Comparison of ENCODE assay signal across 10 mouse cellular contexts in the genomic region with DNA sequence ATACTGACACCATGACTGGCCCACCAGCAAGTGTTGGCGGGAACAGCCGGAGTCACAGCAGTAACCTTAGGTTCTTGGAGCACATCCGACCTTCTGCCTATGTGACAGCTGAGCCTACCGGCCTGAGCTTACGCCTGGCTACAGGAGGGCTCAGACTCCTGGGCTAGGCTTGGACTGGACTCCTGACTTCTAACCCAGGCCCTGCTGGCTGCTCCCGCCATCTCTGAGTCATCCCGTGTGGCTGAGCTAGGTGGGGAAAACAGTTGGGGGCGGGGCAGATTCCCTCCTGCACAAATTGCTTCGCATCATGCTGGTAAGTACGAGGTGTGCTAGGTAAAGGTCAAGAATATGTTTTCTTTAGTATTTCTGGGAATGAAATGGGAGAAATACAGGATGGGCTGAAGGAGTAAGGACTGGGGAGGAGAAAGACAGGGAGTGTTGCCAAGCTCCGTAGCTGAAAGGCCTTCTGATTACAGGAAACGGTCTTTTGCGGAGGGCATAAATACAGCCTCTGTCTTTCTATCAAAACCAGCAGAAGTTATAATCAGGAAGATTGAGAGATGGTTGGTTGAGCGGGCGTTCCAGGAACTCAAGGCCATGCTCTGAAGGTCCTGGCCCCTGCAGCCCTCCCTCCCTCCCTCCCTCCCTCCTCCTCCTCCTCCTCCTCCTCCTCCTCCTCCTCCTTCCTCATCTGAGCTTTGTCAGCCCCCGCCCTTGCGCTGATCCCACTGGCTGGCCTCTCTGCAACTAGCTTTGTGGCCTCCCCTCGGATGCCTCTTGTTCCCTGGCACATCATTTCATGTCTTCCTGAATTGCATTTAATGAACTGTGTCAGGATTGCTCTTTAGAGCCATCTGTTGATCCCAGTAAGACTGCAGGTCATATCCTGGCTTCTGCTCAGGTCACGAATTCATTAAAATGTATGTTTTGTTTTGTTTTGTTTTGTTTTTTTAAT. TPM values are rescaled to one million over a fixed set of nuclear protein-coding genes. Genes with fewer than 3 reads are reported as not detected.
DNase-seq lines count a peak whose midpoint lies in the region; ATAC-seq lines count a peak whose summit lies in the region.
"Had no signal": no experiment of that assay in that cellular context is flagged by ENCODE, and none has a peak within 500 bp of the region (broad histone marks: within the 10 kb centered on the region; RNA-seq: fewer than 3 reads in every experiment).

No protein-coding gene starts in this region.

- H3K4me2 ChIP-seq in hindbrain, embryonic 11.5 days (replicated peaks; ENCODE audit: low read depth, low read length), result no peak overlapping the region
- H3K4me2 ChIP-seq in hindbrain, embryonic 14.5 days (replicated peaks), result no peak overlapping the region
- H3K4me2 ChIP-seq: limb, embryonic 15.5 days had no signal

- no peak overlapping the region for H3K9ac ChIP-seq in hindbrain, embryonic 11.5 days (ENCODE audit: low read depth, low read length)
- H3K9ac ChIP-seq in hindbrain, embryonic 14.5 days, result no peak overlapping the region
- H3K9ac ChIP-seq: limb, embryonic 15.5 days had no signal

- intact Hi-C loops in gastrocnemius, postnatal 14 days (cut with DNase I; ENCODE audit: low total_unique reads), result loop anchor here (5.0 kb wide), 1 partner anchor 108 kb away; no protein-coding TSS in a partner anchor

- no peaks in the 10 kb centered on the region for H3K27me3 ChIP-seq in hindbrain, embryonic 11.5 days (ENCODE audit: control insufficient read depth, insufficient read depth, low read length)
- H3K27me3 ChIP-seq in hindbrain, embryonic 14.5 days (ENCODE audit: control insufficient read depth, insufficient read depth, low read length), result no peaks in the 10 kb centered on the region
- H3K27me3 ChIP-seq: limb, embryonic 15.5 days had no signal

- no peak for ATAC-seq in hindbrain, embryonic 11.5 days (ENCODE audit: low FRiP score)
- ATAC-seq in hindbrain, embryonic 14.5 days (ENCODE audit: low FRiP score), result no peak
- ATAC-seq in megakaryocyte-erythroid progenitor cell, adult 5-6 weeks (replicated peaks; ENCODE audit: low FRiP score, low TSS enrichment, poor library complexity, severe bottlenecking), result no peak

- H3K9me3 ChIP-seq in hindbrain, embryonic 11.5 days (ENCODE audit: control insufficient read depth, low read length), result no peaks in the 10 kb centered on the region
- H3K9me3 ChIP-seq in hindbrain, embryonic 14.5 days (ENCODE audit: control insufficient read depth, low read length), result no peaks in the 10 kb centered on the region
- H3K9me3 ChIP-seq: limb, embryonic 15.5 days had no signal

- no peak overlapping the region for H3K4me3 ChIP-seq in hindbrain, embryonic 11.5 days (ENCODE audit: low read depth, low read length)
- H3K4me3 ChIP-seq in hindbrain, embryonic 14.5 days (replicated peaks; ENCODE audit: low read length), result no peak overlapping the region
- H3K4me3 ChIP-seq: limb, embryonic 15.5 days had no signal

- DNase-seq in hindbrain, embryonic 11.5 days (ENCODE audit: low spot score), result peak; percentile 8
- no peak for DNase-seq in hindbrain, embryonic 14.5 days (ENCODE audit: low spot score)
- peak; percentile 31 for DNase-seq in R1 (ENCODE audit: low read depth, low spot score)
- DNase-seq in cerebellum, adult 18-20 months, result peak; percentile 89 to 95
- peak; percentile 67 for DNase-seq in lung, postnatal 10 days
- DNase-seq in spleen, postnatal 10 days (ENCODE audit: low spot score in 2 of 2), result no peak
- DNase-seq in gastrocnemius, postnatal 14 days, result no peak
- DNase-seq: heart, postnatal 10 days had no signal

- H3K36me3 ChIP-seq in hindbrain, embryonic 11.5 days (ENCODE audit: control insufficient read depth, insufficient read depth, low read length), result no peaks in the 10 kb centered on the region
- no peaks in the 10 kb centered on the region for H3K36me3 ChIP-seq in hindbrain, embryonic 14.5 days (replicated peaks; ENCODE audit: control insufficient read depth, insufficient read depth)
- H3K36me3 ChIP-seq: limb, embryonic 15.5 days had no signal

- 75% methylated on average over 18 of the region's 19 CpGs for WGBS in hindbrain, embryonic 11.5 days
- WGBS in hindbrain, embryonic 14.5 days, result 64% methylated on average over 19 of the region's 19 CpGs

- H3K4me1 ChIP-seq in hindbrain, embryonic 11.5 days (replicated peaks; ENCODE audit: control insufficient read depth, insufficient read depth, low read length), result no peaks in the 10 kb centered on the region
- H3K4me1 ChIP-seq in hindbrain, embryonic 14.5 days (replicated peaks; ENCODE audit: control insufficient read depth, insufficient read depth, low read length), result no peaks in the 10 kb centered on the region
- H3K4me1 ChIP-seq: limb, embryonic 15.5 days had no signal

- no peak overlapping the region for H3K27ac ChIP-seq in hindbrain, embryonic 11.5 days (ENCODE audit: low read depth, low read length)
- H3K27ac ChIP-seq in hindbrain, embryonic 14.5 days, result no peak overlapping the region
- H3K27ac ChIP-seq: limb, embryonic 15.5 days had no signal

RNA-seq across cellular contexts. Expression of a gene that starts 29.9 kb away (rescaled TPM):
- polyA plus RNA-seq in hindbrain, embryonic 11.5 days (2014; fragmentation: Nextera tagmentation; extraction: Ambion mirVana), result 327 and 328 TPM in 2 replicates
- polyA plus RNA-seq in hindbrain, embryonic 14.5 days (2014; fragmentation: Nextera tagmentation; extraction: Ambion mirVana), result 445 and 473 TPM in 2 replicates
- 111 and 112 TPM in 2 replicates for total RNA-seq in megakaryocyte-erythroid progenitor cell, adult 5-6 weeks (2014; fragmentation: Nextera tagmentation)
- total RNA-seq in megakaryocyte-erythroid progenitor cell, adult 5-6 weeks (2017), result 54.1 and 60.2 TPM in 2 replicates
- 10 to 100 TPM; 52.4 to 59.3 TPM for total RNA-seq in gastrocnemius, postnatal 14 days (2021)

RNA-seq across cellular contexts. Expression of a gene that starts 46.4 kb away (rescaled TPM):
- 0.68 and 0.71 TPM in 2 replicates for polyA plus RNA-seq in hindbrain, embryonic 11.5 days (2014; fragmentation: Nextera tagmentation; extraction: Ambion mirVana)
- polyA plus RNA-seq in hindbrain, embryonic 14.5 days (2014; fragmentation: Nextera tagmentation; extraction: Ambion mirVana), result 7.1 and 8.9 TPM in 2 replicates
- not detected in 2 replicates for total RNA-seq in megakaryocyte-erythroid progenitor cell, adult 5-6 weeks (2014; fragmentation: Nextera tagmentation)
- total RNA-seq in megakaryocyte-erythroid progenitor cell, adult 5-6 weeks (2017), result not detected in 2 replicates
- under 1 TPM; 0.60 to 0.62 TPM for total RNA-seq in gastrocnemius, postnatal 14 days (2021)

Comparison
In these comparisons a context has a peak if more than half of its experiments do, and no peak if none do; other contexts are left out.
1. DNase-seq: peak in hindbrain, embryonic 11.5 days (single experiment), R1 (single experiment), cerebellum, adult 18-20 months (2 of 2) and lung, postnatal 10 days (single experiment); none in hindbrain, embryonic 14.5 days (single experiment), spleen, postnatal 10 days (0 of 2) and gastrocnemius, postnatal 14 days (single experiment).